Mouse (Mus musculus): Measurements from ENCODE around the gene Hacd2.

- no peak for TF ChIP-seq CTCF (conservative IDR thresholded peaks at IDR 0.05; ENCODE audit: insufficient read depth, insufficient read length, low read depth, low read length)
- TF ChIP-seq POLR2A (IDR thresholded peaks at IDR 0.05; ENCODE audit: low read depth, low read length), result no peak
Measured at GRCm38 (mm10) chr16:35034971-35035370, 12.7 kb downstream of the Hacd2 start.
